Mouse (Mus musculus) testis, postnatal 14 days (tissue): ENCODE results near the gene Tnpo1.

Experiments used
- DNase-seq: peaks from one replicate; pipeline ENCODE4 v3.0.0; 2021; ENCODE audit warnings: low spot score

The Tnpo1 gene

GRCm38 (mm10) chr13:98926213-98926957, at the start of gene Tnpo1:
Tnpo1 (minus strand) TSS chr13:98926384.
- peak; percentile 93 for DNase-seq

GRCm38 (mm10) chr13:98972090-98972489, 45.9 kb upstream of the Tnpo1 start:
- DNase-seq = no peak

GRCm38 (mm10) chr13:98971641-98972040, 45.5 kb upstream of the Tnpo1 start:
- DNase-seq = no peak

- DNase-seq = no peak
Measured at GRCm38 (mm10) chr13:98968517-98968916, 42.3 kb upstream of the Tnpo1 start.

GRCm38 (mm10) chr13:98967942-98968341, 41.8 kb upstream of the Tnpo1 start:
- DNase-seq = no peak

GRCm38 (mm10) chr13:98966583-98966982, 40.4 kb upstream of the Tnpo1 start:
- no peak for DNase-seq

- DNase-seq = no peak
Measured at GRCm38 (mm10) chr13:98963612-98964011, 37.4 kb upstream of the Tnpo1 start.

- DNase-seq = no peak
Measured at GRCm38 (mm10) chr13:98958177-98958576, 32.0 kb upstream of the Tnpo1 start.

GRCm38 (mm10) chr13:98956209-98956608, 30.0 kb upstream of the Tnpo1 start:
- no peak for DNase-seq

- DNase-seq = no peak
Measured at GRCm38 (mm10) chr13:98955676-98956075, 29.5 kb upstream of the Tnpo1 start.

- peak; percentile 18 for DNase-seq
Measured at GRCm38 (mm10) chr13:98955226-98955625, 29.0 kb upstream of the Tnpo1 start.

- no peak for DNase-seq
Measured at GRCm38 (mm10) chr13:98953830-98954229, 27.6 kb upstream of the Tnpo1 start.

- DNase-seq = no peak
Measured at GRCm38 (mm10) chr13:98951951-98952350, 25.8 kb upstream of the Tnpo1 start.

GRCm38 (mm10) chr13:98948146-98948545, 22.0 kb upstream of the Tnpo1 start:
- DNase-seq = no peak

- DNase-seq = no peak
Measured at GRCm38 (mm10) chr13:98946434-98946833, 20.2 kb upstream of the Tnpo1 start.

GRCm38 (mm10) chr13:98945908-98946307, 19.7 kb upstream of the Tnpo1 start:
- DNase-seq = no peak

GRCm38 (mm10) chr13:98945381-98945780, 19.2 kb upstream of the Tnpo1 start:
- DNase-seq = no peak

- DNase-seq = no peak
Measured at GRCm38 (mm10) chr13:98944620-98945081, 18.5 kb upstream of the Tnpo1 start.

GRCm38 (mm10) chr13:98942360-98942759, 16.2 kb upstream of the Tnpo1 start:
- no peak for DNase-seq

- DNase-seq = no peak
Measured at GRCm38 (mm10) chr13:98941829-98942343, 15.7 kb upstream of the Tnpo1 start.

GRCm38 (mm10) chr13:98937108-98937507, 10.9 kb upstream of the Tnpo1 start:
- no peak for DNase-seq

GRCm38 (mm10) chr13:98928908-98929307, 2.7 kb upstream of the Tnpo1 start:
- no peak for DNase-seq

GRCm38 (mm10) chr13:98926958-98927242, 716 bp upstream of the Tnpo1 start:
- no peak for DNase-seq
